Comparison of ENCODE assay signal across 15 mouse cellular contexts in genomic region chr11:86742605-86743004, GRCm38 (mm10). TPM values are rescaled to one million over a fixed set of nuclear protein-coding genes. Genes with fewer than 3 reads are reported as not detected.
DNase-seq lines count a peak whose midpoint lies in the region; ATAC-seq and TF ChIP-seq lines count a peak whose summit lies in the region.
"Had no signal": no experiment of that assay in that cellular context is flagged by ENCODE, and none has a peak within 500 bp of the region (broad histone marks: within the 10 kb centered on the region; RNA-seq: fewer than 3 reads in every experiment).

No protein-coding gene starts in this region.

- no peak for TF ChIP-seq POLR2A in cerebellum, adult 2 months (IDR thresholded peaks at IDR 0.05; ENCODE audit: borderline replicate concordance, insufficient read depth, low read length)

- no peak for DNase-seq in heart, adult 9 months (ENCODE audit: low spot score in 2 of 2)
- DNase-seq in 416B (ENCODE audit: low read depth) = peak; percentile 55
- peak; percentile 95 for DNase-seq in c-Kit-positive CD71-positive TER-119-negative erythroid progenitor cells, embryonic 14.5 days (ENCODE audit: low read depth)
- no peak for DNase-seq in right cerebral cortex, postnatal 10 days (ENCODE audit: low spot score in 2 of 2)
- DNase-seq in cerebellum, adult 2 months = no peak
- DNase-seq: adrenal gland, postnatal 14 days; cerebellum, adult 9-10 months; retina, postnatal 1 day had no signal

- ATAC-seq in heart, embryonic 13.5 days (ENCODE audit: extremely low read depth, insufficient number of reproducible peaks, low FRiP score, low TSS enrichment) = peak; percentile 74; the same call in 1 of the 2 replicates
- ATAC-seq in liver, embryonic 16.5 days (ENCODE audit: low read depth) = peak; percentile 99
- no peak for ATAC-seq in frontal cortex, adult (ENCODE audit: low TSS enrichment)
- ATAC-seq: CD4-positive, CD25-positive, alpha-beta regulatory T cell, adult 4 months had no signal

- no peak for TF ChIP-seq CTCF in cerebellum, adult 2 months (IDR thresholded peaks at IDR 0.05; ENCODE audit: borderline replicate concordance, insufficient read depth, low read depth, low read length)

- H3K9ac ChIP-seq in heart, embryonic 13.5 days = 0 out of 2 replicates have a peak overlapping the region, but pooled peaks have one; percentile 40
- H3K9ac ChIP-seq in liver, embryonic 16.5 days (ENCODE audit: low read depth, low read length) = peak overlapping the region; percentile 51
- H3K9ac ChIP-seq: hindbrain, embryonic 12.5 days; limb, embryonic 13.5 days had no signal

- H3K9me3 ChIP-seq in heart, embryonic 13.5 days = no peaks in the 10 kb centered on the region
- H3K9me3 ChIP-seq in liver, embryonic 16.5 days (replicated peaks; ENCODE audit: control insufficient read depth, low read length) = no peaks in the 10 kb centered on the region
- H3K9me3 ChIP-seq: hindbrain, embryonic 12.5 days; limb, embryonic 13.5 days had no signal

- peaks cover 80% of the 10 kb centered on the region for H3K4me1 ChIP-seq in heart, embryonic 13.5 days
- H3K4me1 ChIP-seq in liver, embryonic 16.5 days (ENCODE audit: control insufficient read depth, low read depth, low read length) = peaks cover 68% of the 10 kb centered on the region
- peaks cover 8% of the 10 kb centered on the region; the same call in 1 of the 2 replicates for H3K4me1 ChIP-seq in cerebellum, adult 2 months (ENCODE audit: control insufficient read depth, insufficient read depth, low read length)

- 0 out of 2 replicates have a peak overlapping the region, but pooled peaks have one; percentile 8 for H3K4me3 ChIP-seq in heart, embryonic 13.5 days
- H3K4me3 ChIP-seq in liver, embryonic 16.5 days (ENCODE audit: low read depth, low read length) = peak overlapping the region; percentile 38
- no peak overlapping the region for H3K4me3 ChIP-seq in cerebellum, adult 2 months (replicated peaks; ENCODE audit: insufficient read depth, low read depth, low read length)
- H3K4me3 ChIP-seq: hindbrain, embryonic 12.5 days; limb, embryonic 13.5 days had no signal

- WGBS in heart, embryonic 13.5 days = 0% methylated on average over 2 of the region's 2 CpGs
- WGBS in liver, embryonic 16.5 days (ENCODE audit: insufficient replicate concordance) = 7% methylated on average over 2 of the region's 2 CpGs
- 37% methylated on average over 2 of the region's 2 CpGs for WGBS in cerebellum, adult 2 months

- 0 out of 2 replicates have a peak, but pooled peaks cover 4% of the 10 kb centered on the region for H3K36me3 ChIP-seq in heart, embryonic 13.5 days
- no peaks in the 10 kb centered on the region for H3K36me3 ChIP-seq in liver, embryonic 16.5 days (ENCODE audit: control insufficient read depth, insufficient read depth)
- H3K36me3 ChIP-seq: hindbrain, embryonic 12.5 days; limb, embryonic 13.5 days had no signal

- H3K27me3 ChIP-seq in heart, embryonic 13.5 days (replicated peaks) = no peaks in the 10 kb centered on the region
- H3K27me3 ChIP-seq in liver, embryonic 16.5 days (ENCODE audit: control insufficient read depth, insufficient read depth, low read depth, low read length) = no peaks in the 10 kb centered on the region
- no peaks in the 10 kb centered on the region for H3K27me3 ChIP-seq in cerebellum, adult 2 months (ENCODE audit: control insufficient read depth, insufficient read depth, low read length)
- H3K27me3 ChIP-seq: hindbrain, embryonic 12.5 days; limb, embryonic 13.5 days had no signal

- peak overlapping the region; percentile 52 for H3K4me2 ChIP-seq in heart, embryonic 13.5 days
- peak overlapping the region; percentile 64 for H3K4me2 ChIP-seq in liver, embryonic 16.5 days (ENCODE audit: low read depth, low read length)
- H3K4me2 ChIP-seq: hindbrain, embryonic 12.5 days; limb, embryonic 13.5 days had no signal

- peak overlapping the region; percentile 74 for H3K27ac ChIP-seq in heart, embryonic 13.5 days (replicated peaks)
- peak overlapping the region; percentile 92 for H3K27ac ChIP-seq in liver, embryonic 16.5 days (ENCODE audit: low read length)
- no peak overlapping the region for H3K27ac ChIP-seq in cerebellum, adult 2 months (ENCODE audit: insufficient read depth, low read length)
- H3K27ac ChIP-seq: hindbrain, embryonic 12.5 days; kidney, postnatal 0 days; limb, embryonic 13.5 days had no signal

RNA-seq across cellular contexts. Expression of gene Cltc, which starts 14.8 kb away (rescaled TPM):
- 117 and 118 TPM in 2 replicates for polyA plus RNA-seq in heart, embryonic 13.5 days (2015; fragmentation: Nextera tagmentation; extraction: Ambion mirVana)
- 87.5 and 96.5 TPM in 2 replicates for polyA plus RNA-seq in liver, embryonic 16.5 days (2015; fragmentation: Nextera tagmentation; extraction: Ambion mirVana)
- 414 and 465 TPM in 2 replicates for polyA plus RNA-seq in cerebellum, adult 2 months (2012; rRNA removed)

RNA-seq across cellular contexts. Expression of gene Ptrh2, which starts 58.8 kb away (rescaled TPM):
- polyA plus RNA-seq in heart, embryonic 13.5 days (2015; fragmentation: Nextera tagmentation; extraction: Ambion mirVana) = 20.5 and 22.6 TPM in 2 replicates
- polyA plus RNA-seq in liver, embryonic 16.5 days (2015; fragmentation: Nextera tagmentation; extraction: Ambion mirVana) = 13.3 and 13.7 TPM in 2 replicates
- 9.7 and 10.5 TPM in 2 replicates for polyA plus RNA-seq in cerebellum, adult 2 months (2012; rRNA removed)

RNA-seq across cellular contexts. Expression of gene Vmp1, which starts 59.0 kb away (rescaled TPM):
- polyA plus RNA-seq in heart, embryonic 13.5 days (2015; fragmentation: Nextera tagmentation; extraction: Ambion mirVana) = 85.3 and 93.2 TPM in 2 replicates
- polyA plus RNA-seq in liver, embryonic 16.5 days (2015; fragmentation: Nextera tagmentation; extraction: Ambion mirVana) = 77.5 and 87.3 TPM in 2 replicates
- polyA plus RNA-seq in cerebellum, adult 2 months (2012; rRNA removed) = 113 and 132 TPM in 2 replicates

Comparison
In these comparisons a context has a peak if more than half of its experiments do, and no peak if none do; other contexts are left out.
1. DNase-seq: peak in 416B (single experiment) and c-Kit-positive CD71-positive TER-119-negative erythroid progenitor cells, embryonic 14.5 days (single experiment); none in heart, adult 9 months (0 of 2), right cerebral cortex, postnatal 10 days (0 of 2) and cerebellum, adult 2 months (0 of 2).